Mouse (Mus musculus): Measurements from ENCODE around the gene Akap2.

Akap2 gene

DNA sequence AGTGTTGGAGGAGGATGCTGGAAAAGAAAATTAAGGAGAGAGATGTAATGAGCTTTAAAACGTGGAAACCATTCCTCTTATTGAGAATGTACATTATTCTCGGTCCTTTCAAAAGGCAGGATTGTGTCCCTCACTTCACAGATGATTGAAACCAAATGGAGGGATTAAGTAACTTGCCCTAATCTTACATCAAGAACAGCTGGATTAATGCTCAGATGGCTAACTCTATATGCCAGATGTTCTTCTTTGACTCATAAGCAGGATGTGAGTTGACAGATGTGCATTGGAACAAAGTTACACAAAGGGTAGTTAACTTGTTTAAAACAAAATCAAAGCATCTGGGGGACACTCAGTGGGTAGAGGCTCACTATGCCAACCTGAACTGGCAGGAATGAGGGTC lies 189.3 kb downstream of the Akap2 start:
- no peak for DNase-seq (ENCODE audit: low read depth)

DNA sequence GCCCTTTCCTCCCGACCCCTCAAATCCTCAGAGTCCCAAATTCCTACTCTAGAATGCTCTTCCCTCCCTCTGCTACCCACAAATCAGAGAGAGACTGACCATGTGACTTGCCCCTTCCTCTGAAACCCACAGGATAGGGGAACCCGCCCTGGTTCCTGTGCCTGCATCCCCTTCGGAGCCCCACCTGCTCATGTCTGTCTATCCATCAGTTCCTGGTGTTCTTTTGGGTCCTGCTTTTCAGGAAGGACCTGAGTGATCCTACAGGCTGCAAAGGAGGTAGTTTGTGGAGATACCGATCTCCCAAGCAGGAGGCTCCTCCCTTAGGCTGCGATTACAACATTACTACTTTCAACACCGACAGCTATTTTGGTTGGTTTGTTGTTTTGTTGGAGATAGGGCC lies 191.4 kb downstream of the Akap2 start:
- DNase-seq (ENCODE audit: low read depth), result peak; percentile 38

DNA sequence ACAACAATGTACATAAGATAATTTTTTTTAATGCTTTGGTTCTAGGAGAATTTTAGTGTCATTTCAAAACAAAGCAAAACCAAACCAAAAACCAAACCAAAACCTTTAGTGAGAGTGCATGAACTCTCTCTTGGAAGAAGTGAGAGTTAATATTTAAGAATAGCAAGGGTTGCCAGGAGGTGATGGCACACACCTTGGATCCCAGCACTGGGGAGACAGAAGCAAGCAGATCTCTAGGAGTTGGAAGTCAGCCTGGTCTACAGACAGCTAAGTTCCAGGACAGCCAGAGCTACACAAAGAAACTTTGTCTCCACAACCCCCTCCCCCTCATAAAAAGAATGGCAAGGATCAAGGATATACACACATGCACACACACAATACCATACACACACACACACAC lies 195.6 kb downstream of the Akap2 start:
- no peak for DNase-seq (ENCODE audit: low read depth)

DNA sequence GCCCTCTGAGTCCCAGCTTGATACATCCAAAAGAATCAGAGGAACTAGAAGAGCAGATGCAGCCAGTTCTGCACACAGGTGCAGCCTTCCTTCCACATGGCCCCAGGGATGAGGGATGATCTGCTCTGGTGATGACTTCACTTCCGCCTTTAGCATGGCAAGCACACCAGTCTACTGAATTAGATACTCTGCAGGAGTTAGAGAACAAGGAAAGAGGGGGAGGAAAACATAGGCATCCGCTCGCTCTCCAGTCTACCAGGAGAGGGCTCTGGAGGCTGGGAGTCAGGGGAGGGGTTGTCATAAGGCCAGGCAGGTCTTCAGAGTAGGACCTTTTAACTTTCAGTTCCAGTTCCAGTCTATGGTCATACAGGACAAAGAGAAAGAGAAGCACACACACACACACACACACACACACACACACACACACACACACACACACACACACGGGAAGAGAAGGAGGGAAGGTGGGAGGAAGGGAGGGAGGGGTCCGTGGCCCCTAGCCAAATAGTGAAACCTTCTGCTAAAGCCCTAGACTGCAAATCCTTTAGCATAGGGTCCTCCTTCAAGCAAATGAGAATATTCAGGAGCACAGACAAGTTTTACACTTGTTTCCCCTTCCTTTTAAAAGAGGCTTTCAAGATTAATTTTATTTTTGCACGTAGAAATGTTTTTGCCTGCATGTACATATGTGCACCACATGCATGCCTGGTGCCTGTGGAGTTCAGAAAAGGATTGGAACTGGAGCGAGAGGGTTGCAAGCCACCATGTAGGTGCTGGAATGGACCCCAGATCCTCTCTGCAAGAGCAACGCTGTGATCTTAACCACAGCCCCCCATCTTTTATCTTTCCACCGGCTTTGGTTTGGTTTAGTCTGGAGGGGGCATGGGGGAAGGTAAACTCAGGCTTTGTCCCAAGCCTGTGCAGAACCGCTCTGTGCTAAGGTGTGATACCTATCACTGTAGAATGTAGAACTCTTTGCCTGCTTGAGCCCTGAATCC lies 197.0 kb downstream of the Akap2 start:
- no peak for DNase-seq (ENCODE audit: low read depth)

DNA sequence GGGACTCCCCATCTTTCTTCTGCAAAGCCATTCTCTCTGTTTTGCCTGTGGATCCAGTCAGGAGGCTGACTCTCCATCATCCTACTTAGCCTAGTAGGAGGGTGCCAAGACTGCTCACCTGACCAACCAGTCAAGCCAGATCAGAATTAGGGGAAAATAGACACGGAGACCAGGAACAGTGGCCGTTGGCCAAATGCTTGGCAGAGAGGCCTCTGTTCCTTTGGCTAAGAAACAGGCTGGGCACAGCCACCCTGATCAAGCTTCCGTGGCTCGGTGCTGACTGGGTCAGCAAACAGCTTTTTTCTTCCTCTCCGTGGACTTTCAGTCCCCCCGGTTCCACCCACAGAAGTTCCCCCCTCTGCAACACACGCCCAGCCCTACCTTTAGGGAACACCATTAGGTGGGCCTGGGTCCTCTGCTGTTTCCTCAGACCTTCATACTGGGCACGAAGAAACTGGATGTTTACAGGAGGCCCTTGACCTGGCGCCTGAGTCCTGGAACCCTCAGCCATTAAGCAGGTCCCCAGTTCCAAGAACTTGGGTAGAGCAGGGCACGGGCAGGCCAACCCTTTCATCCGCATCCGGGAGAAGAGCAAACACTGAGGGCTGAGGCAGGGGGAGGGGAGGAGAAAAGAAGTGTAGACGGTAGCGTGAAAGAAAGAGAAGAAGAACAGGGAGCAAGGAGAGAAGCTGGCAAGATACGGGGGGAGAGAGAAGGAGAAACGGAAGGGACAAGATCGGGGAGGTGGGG lies 197.9 kb downstream of the Akap2 start:
- DNase-seq (ENCODE audit: low read depth), result no peak

DNA sequence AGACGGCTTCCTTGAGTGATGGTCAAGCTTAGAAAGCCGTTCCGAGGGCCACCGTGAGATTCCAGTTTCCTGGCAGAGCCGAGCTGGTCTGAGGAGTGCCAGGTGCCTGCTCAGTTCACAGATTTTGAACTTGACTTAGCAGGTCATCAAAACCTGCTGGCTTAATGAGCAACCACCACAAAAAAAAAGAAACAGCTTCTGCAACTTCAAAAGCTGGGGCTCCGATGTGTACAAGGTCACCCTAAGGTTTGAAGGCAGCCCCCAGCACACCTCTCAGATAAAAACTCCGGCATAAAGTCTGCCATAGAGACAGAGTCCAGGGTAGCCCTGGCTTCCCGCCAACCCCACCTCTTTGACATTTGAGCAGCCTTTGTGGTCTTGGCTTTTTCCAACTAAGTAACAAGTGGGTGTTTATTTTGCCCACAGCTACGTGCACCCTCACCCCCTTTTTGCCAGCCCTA lies 198.8 kb downstream of the Akap2 start, which contains the start of gene D630039A03Rik:
Gene D630039A03Rik, minus strand, starts transcription at position 97 of the 461 bp plus-strand sequence.
- DNase-seq (ENCODE audit: low read depth), result peak; percentile 30

DNA sequence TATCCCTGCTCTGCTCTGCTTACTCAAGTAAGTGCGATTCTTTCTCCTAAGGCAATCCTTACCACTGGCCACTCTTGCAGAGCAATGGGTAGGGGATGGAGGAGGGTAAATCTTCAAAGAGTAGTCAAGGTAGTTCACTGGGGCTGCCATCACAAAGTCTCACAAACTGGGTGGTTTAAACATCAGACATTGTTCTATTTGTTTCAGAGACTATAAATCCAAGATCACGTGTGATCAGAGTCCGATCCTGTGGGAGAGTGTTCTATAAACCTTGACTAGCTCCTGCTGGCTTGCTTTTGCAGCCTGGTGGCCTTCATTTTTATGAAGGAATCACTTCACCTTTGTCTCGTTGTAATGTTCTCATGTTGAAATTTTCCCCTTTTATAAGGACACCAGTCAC lies 199.3 kb downstream of the Akap2 start:
- DNase-seq (ENCODE audit: low read depth), result no peak

DNA sequence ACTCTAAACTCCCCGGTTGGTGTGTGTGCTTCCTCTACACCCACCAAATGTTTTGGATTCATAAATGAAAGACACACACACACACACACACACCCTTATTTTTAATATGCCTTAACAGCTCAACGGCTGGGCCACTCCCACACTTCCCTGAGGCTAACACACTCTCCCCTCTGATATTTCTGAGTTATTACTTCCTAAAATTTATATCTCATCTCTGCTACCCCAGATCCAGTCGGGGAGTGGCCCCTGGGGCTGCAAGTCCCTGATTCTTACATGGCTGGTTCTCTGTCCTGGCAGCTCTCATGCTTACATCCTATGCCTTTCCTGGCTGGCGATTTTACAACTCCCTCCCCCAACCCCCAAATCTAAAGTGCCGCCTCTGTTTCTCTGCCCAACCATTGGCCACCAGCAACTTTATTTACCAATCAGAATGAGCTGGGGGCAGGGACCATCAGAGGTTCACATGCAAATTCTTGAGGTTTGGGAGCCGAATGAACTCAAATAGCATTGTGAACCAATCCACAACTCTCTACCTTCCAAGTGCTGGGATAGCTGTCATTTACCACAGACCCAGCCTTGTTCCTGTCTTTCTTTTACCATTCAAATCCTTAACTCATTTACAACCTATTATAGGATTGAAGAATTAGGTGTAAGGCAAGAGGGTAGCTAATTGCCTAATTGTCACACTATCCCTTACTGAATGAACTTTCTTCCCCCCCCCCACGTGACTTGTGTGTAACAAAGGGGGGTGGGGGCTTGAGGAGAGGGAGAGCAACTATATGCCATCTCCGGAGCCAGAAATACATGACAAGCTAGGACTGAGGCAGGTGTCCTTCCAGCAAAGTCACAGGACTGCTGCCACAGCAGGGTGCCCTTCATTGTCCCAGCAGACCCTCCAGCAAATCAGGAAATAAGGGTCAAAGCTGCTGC lies 202.3 kb downstream of the Akap2 start:
- DNase-seq (ENCODE audit: low read depth), result no peak

DNA sequence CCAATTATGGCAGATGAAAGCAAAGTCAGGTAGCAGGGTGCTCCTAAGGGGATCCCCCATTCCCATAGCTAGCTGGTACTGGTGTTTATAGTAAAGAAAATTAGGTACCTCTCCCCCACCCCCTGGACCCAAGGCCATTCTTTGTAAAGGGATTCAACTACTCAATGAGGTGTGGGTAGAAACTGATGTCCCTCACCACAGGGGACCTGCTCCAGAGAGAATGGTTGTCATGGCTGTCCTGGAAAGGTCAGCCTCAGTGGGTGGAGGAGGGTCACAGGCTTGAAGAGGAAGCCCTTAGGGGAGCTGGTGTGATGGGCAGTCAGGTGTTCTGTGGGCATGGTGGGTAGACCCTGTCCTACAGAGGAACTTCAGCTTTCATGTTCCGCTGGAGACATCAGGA lies 203.1 kb downstream of the Akap2 start:
- DNase-seq (ENCODE audit: low read depth), result no peak

DNA sequence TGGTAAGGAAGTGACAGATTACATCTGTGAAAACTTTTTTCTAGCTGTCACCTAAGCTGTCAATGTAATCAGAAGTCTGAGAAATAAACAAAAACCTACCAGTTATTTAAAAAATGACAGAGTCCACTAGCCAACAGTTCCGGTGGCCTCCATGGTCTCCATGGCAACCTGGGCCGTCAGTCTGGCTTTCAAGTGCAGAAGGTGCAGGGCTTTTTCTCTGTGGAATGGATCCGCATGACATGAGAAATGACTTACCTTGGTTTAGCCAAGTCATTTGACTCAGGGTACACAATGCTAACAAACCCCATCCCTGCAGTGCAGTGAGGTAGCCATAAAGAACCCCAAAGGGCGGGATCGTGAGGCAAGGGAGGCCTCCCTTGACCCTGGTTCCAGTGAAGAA lies 204.7 kb downstream of the Akap2 start:
- DNase-seq (ENCODE audit: low read depth), result no peak

DNA sequence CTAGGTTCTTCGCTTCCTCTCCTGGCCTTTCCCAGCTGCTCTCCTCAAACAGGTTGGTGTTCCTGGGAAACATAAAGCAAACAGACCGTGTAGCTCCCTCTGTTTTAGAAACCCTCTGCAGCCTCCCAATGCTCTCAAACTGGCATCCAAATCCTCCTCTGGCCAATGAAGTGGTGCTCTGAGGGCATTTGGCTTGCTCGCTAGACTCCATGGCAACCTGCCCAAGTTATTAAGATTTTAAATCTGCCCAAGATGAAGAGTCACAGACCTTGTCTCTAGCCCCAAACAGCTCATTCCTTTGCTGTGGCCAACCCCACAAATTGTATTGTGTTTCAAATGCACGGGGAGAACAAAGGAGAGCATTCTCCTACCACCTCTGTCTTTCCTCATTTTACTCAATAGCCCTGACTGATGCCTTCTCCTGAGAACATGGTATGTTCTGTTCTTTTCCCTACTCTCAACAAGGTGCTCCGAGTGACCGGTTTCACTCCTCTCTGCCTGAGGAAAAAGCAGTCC lies 207.2 kb downstream of the Akap2 start:
- no peak for DNase-seq (ENCODE audit: low read depth)

DNA sequence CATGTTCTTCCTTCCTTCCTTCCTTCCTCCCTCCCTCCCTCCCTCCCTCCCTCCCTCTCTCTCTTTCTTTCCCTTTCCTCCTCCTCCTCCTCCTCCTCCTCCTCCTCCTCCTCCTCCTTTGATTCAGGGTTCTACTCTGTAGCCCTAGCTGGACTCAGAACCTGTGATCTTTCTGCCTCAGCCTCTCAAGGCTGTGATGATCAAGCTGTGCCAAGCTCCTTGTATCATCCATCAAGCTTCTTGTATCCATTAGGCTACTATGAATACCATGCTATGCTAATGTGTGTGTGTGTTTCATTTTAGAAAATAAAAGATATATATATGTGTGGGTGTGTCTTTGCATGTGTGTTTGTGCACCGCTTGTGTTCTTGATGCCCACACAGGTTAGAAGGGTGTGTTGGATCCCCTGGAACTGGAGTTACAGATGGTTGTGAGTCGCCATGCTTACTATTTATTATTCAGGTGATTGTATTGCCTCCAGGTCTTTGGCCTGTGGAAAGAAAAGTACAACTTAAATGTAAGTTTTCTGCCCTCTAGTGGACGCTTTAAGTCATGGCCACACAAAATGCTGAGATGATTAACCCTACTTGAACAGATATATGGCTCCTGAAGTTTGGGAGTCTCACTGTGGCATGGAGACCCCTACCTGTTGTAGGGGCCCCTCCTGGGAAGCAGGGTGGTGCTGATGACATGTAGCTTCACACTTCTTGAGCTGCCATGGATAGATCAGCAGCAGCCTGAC lies 210.2 kb downstream of the Akap2 start:
- DNase-seq (ENCODE audit: low read depth), result peak; percentile 70

DNA sequence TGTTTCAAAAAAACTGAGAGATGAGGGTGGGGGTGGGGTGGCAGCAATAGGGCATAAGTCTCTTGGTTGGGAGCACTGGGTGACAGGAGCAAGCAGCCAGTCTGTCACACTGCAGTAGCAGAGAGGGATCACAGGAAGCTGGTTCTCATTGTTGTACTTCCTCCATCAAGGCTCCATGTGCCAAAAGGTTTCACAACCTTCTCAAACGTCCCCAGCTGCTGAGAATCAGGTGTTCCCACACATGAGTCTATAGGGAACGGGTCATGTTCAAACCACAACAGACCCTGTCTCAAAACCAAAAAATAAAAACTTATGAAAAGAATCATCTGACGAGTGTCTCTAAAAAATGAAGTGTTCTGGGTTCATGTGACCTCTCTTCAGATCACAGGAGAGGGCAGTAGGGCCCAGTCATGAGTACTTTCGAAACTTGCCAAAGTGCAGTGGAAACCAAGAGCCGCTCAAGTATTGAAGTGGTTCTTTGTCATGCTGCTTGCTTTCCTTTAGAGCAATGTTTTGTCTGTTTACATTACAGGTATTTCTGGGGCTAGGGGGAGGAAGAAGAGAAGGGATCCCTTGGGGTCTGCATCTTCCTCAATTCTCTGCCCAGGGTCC lies 213.2 kb downstream of the Akap2 start:
- DNase-seq (ENCODE audit: low read depth), result peak; percentile 50

DNA sequence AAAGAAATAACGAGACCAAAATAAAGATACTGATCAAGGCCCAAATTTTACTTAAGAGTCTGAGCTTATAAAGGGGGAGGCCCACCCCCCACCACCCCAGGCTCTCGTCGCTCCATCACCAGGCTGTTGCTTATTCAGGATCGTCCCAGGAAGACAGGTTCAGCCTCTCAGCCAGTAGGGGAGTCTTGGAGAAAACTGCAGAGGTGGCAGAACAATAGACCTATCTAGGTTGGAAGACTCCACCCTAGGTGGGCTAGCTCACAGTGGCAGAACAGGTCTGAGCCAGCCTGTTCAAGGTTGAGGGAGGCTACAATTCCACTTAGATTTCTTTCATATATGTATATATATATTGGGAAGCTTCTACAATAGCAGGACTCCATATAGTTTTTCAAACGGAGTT lies 216.7 kb downstream of the Akap2 start:
- no peak for DNase-seq (ENCODE audit: low read depth)

DNA sequence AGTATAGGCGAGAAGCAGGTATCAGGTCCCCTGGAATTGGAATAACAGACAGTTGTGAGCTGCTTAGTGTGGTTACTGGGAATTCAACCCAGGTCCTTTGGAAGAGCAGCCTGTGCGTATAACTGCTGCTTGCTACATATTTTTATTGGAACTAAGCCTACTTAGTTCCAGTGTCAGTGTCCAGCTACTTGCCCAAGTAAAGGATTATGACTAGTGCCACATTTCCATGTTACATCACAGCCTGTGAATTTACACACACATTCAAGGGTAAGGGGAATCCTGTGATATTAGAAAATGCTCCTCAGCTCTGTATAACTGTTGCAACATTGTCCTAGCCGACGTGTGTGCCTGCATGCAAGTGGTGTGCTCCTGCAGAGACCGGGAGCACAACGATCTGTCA lies 219.8 kb downstream of the Akap2 start:
- DNase-seq (ENCODE audit: low read depth), result no peak

DNA sequence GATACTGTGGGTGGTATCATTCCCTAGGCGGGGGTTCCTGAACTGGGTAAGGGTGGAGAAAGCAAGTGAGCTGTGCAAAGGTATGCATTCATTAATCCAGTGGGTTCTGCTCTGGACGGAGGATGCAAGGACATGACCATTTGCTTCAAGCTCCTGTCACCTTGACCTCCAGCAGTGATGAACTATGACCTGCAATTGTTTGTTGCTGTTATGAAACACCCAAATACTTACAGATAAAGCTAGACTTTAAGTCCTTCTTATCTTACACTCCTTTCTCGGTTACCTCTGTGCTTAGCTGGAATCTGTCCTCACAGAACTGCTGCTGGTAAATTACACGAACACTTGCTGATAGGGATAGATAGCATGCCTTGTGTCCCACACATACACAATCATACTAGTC lies 223.2 kb downstream of the Akap2 start:
- no peak for DNase-seq (ENCODE audit: low read depth)

DNA sequence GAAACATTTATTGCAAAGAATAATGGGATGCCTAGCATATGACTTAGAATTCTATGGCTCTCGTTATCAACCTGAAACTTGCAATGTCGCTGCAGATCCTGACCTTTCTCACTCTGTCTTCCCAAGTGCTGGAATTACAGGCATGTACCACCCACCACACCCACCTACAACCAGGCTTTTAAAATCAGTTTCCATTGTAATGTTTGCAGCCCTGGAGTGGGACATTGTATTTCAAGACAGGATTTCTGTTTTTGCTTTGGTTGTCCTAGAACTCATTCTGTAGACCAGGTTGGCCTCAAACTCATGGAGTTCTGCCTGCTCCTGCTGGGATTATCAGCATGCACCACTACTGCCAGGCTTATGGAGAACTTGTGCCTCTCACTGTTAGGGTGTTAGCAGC lies 225.4 kb downstream of the Akap2 start:
- DNase-seq (ENCODE audit: low read depth), result no peak

All from 416B (cell line).